ENCODE assay signal across 21 mouse cellular contexts in the genomic region with DNA sequence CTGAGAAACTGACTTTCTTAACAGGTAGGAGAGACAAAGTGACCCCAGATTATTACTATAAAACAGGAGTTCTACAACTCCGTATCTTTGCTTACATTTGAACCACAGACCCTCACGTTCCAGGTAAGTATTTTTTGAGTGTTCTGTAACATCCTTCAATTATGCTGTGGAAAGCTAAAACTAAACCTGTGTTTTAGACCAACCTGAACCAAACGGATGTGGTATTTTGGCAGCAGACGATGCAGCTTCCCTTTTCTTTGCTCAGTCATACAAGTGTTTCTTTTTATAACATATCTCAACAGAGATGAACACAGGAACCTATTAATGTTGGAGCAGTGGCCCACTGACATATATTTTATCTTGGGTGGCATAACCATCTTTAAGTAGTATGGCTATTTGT. TPM values are rescaled to one million over a fixed set of nuclear protein-coding genes. Genes with fewer than 3 reads are reported as not detected.
A peak's percentile ranks its signal among the peaks of the same experiment; 100 is the strongest.
DNase-seq lines count a peak whose midpoint lies in the region; ATAC-seq and TF ChIP-seq lines count a peak whose summit lies in the region.
"Had no signal": no experiment of that assay in that cellular context is flagged by ENCODE, and none has a peak within 500 bp of the region (broad histone marks: within the 10 kb centered on the region; RNA-seq: fewer than 3 reads in every experiment).

No protein-coding gene starts in this region.

- TF ChIP-seq POLR2A in thymus, adult 2 months (IDR thresholded peaks at IDR 0.05; ENCODE audit: control insufficient read depth, extremely low read depth, insufficient read depth, low read length, poor library complexity), result no peak

- H3K27ac ChIP-seq in thymus, adult 2 months (ENCODE audit: control insufficient read depth, insufficient read depth, low read length), result peak overlapping the region; percentile 62; the same call in 1 of the 2 replicates
- H3K27ac ChIP-seq: heart, embryonic 10.5 days; hindbrain, embryonic 15.5 days; limb, embryonic 13.5 days; liver, embryonic 15.5 days; midbrain, embryonic 12.5 days had no signal

- DNase-seq in thymus, adult 2 months, result no peak
- no peak for DNase-seq in thymus, postnatal 25 days
- DNase-seq in splenic B cell, adult 2 months (ENCODE audit: low read depth, low spot score), result peak; percentile 74
- DNase-seq in ovary, postnatal 14 days (ENCODE audit: low spot score), result no peak
- DNase-seq: cerebellum, adult 9-10 months; gastrocnemius, postnatal 10 days; heart, postnatal 10 days; kidney, adult 18-20 months; kidney, postnatal 10 days; layer of hippocampus, adult 9-11 months; lung, postnatal 14 days; right cerebral cortex, adult 18-20 months; spleen, adult 18-20 months had no signal

- no peak overlapping the region for H3K4me3 ChIP-seq in thymus, adult 2 months (ENCODE audit: control insufficient read depth, insufficient read depth, low read length)
- H3K4me3 ChIP-seq: heart, embryonic 10.5 days; hindbrain, embryonic 15.5 days; limb, embryonic 13.5 days; liver, embryonic 15.5 days; midbrain, embryonic 12.5 days had no signal

- TF ChIP-seq CTCF in thymus, adult 2 months (IDR thresholded peaks at IDR 0.05; ENCODE audit: borderline replicate concordance, control insufficient read depth, extremely low read depth, insufficient read depth, low read length, poor library complexity), result no peak

- no peaks in the 10 kb centered on the region for H3K27me3 ChIP-seq in thymus, adult 2 months (ENCODE audit: control insufficient read depth, insufficient read depth, low read length)
- H3K27me3 ChIP-seq in splenic B cell, adult 2 months (ENCODE audit: control insufficient read depth, insufficient read depth, low read length, poor library complexity, severe bottlenecking), result no peaks in the 10 kb centered on the region
- H3K27me3 ChIP-seq: hindbrain, embryonic 15.5 days; limb, embryonic 13.5 days; liver, embryonic 15.5 days; midbrain, embryonic 12.5 days had no signal

- H3K36me3 ChIP-seq in thymus, adult 2 months (ENCODE audit: control insufficient read depth, insufficient read depth, low read length), result no peaks in the 10 kb centered on the region
- no peaks in the 10 kb centered on the region for H3K36me3 ChIP-seq in splenic B cell, adult 2 months (ENCODE audit: control insufficient read depth, insufficient read depth, low read length, poor library complexity, severe bottlenecking)

- ATAC-seq in CD4-positive, CD25-positive, alpha-beta regulatory T cell, adult 4 months, result peak; percentile 76
- ATAC-seq in inflammation-experienced regulatory T-cells, adult 6 months, result peak; percentile 81
- ATAC-seq in frontal cortex, adult (ENCODE audit: low TSS enrichment), result no peak

- peaks cover 27% of the 10 kb centered on the region for H3K4me1 ChIP-seq in thymus, adult 2 months (replicated peaks; ENCODE audit: control insufficient read depth, insufficient read depth, low read length)
- H3K4me1 ChIP-seq: heart, embryonic 10.5 days; hindbrain, embryonic 15.5 days; midbrain, embryonic 12.5 days had no signal

- 10% methylated on average over 4 of the region's 4 CpGs for WGBS in thymus, adult 2 months

RNA-seq across cellular contexts. Expression of gene D16Ertd472e, which starts 18.9 kb away (rescaled TPM):
- 39.2 and 44.4 TPM in 2 replicates for polyA plus RNA-seq in thymus, adult 2 months (2012; rRNA removed)
- polyA plus RNA-seq in CD4-positive, CD25-positive, alpha-beta regulatory T cell, adult 4 months (2017; shearing (Covaris generic)), result 10 to 100 TPM; 40.6 to 41.3 TPM
- polyA plus RNA-seq in inflammation-experienced regulatory T-cells, adult 6 months (2017; shearing (Covaris generic)), result 10 to 100 TPM; 39.6 to 60.2 (median 48.6) TPM
